Mouse (Mus musculus): ENCODE results near the gene Map3k1.

GRCm38 (mm10) chr13:111807105-111807595, 1.6 kb downstream of the Map3k1 start:
- no peak for TF ChIP-seq CTCF (IDR thresholded peaks at IDR 0.05; ENCODE audit: low read depth)
- no peak for TF ChIP-seq EP300 (optimal IDR thresholded peaks at IDR 0.05)

Data from stomach, postnatal 0 days (tissue).